Mouse (Mus musculus): ENCODE results near the gene Cdc14a. TPM values are rescaled to one million over a fixed set of nuclear protein-coding genes. Genes with fewer than 3 reads are reported as not detected.
A peak's percentile ranks its signal among the peaks of the same experiment; 100 is the strongest.

Gene Cdc14a
- polyA plus RNA-seq, 1 experiment from 2014 or later, result 13.1 TPM

DNA sequence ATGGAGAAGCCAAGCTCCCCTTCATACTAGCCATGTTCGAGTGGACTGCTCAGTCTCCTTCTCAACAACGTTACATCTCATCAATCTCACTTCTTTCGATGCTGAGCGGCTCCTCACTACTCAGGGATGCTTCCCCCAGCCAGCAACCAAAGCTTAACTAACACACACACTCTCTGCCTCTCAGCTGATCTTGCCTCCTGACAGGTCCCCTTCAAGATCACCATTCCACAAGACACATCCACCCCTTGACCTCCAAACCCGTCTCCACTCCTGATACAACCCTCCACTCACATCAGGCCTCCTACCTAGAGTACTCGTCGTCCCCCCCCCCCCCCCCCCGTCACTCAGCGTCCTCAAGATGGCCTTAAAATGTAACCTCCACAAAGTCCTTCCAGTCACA lies 18.3 kb downstream of the Cdc14a start:
- Histone ChIP-seq H3K36me3 (peaks cover 29% of the 10 kb centered on the region), H3K27me3 (ENCODE audit: low read depth, poor library complexity, severe bottlenecking) (no peaks in the 10 kb centered on the region), H3K4me3 (no peak overlapping the region), H3K27ac (no peak overlapping the region), H3K9me3 (replicated peaks) (no peaks in the 10 kb centered on the region), H3K4me1 (peaks cover 21% of the 10 kb centered on the region)
- WGBS, result 77% methylated on average over 9 of the region's 9 CpGs
- no peak for DNase-seq (ENCODE audit: low spot score)

DNA sequence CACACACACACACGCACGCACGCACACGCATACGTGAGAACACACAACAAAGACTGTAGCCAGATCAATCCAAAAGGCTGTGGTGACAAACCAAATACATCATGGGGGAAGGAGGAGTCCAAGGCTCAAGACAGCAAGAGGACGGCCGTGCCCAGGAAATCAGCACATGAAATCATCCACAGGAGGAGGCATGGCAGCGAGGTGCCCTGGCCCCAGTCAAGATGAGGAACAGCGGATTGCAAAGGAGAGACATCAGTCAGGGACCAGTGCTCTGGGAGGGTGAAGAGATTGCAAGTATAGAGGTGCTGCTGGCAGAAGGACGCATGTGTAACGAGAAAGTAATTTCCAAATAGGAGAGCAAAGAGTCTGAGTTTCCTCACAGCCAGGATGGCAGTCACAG lies 22.4 kb downstream of the Cdc14a start:
- 85% methylated on average over 11 of the region's 11 CpGs for WGBS
- no peaks in the 10 kb centered on the region for H3K27me3 ChIP-seq (ENCODE audit: low read depth, poor library complexity, severe bottlenecking)
- DNase-seq (ENCODE audit: low spot score), result no peak

DNA sequence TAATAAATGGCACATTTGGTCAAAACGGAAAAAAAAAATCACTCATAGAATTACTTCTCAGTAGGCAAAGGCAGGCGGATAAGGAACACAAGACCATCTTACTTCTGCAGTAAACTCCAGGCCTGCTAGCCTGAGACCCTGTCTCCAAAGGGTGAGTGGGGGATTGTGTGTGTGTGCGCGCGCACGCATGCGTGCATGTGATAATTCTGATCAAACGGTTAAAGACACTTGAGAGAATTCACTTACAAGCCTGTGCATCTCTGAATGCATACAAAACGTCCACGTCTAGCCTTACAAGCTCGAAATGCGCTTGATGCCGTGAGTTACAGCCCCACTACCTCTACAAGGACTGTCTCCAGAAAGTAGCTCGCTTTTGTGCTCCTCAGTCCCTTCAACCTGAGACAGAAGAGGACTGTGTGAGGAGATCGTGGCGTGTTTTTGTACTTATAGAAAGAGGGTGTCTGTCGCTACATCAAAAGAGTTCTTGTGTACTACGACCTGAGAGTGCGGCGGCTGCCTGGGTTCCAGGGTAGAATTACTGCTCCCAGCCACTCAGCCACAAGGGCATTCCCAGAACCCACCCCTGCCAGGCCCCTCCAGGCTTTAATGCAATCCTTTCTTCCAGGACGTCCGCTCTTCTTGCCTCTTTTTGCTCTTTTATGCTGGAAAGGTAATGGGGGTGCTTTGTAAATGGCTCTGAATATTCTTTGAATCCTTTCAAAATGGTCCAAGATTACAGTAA lies 24.3 kb downstream of the Cdc14a start:
- H3K27ac ChIP-seq, result peak overlapping the region; percentile 9; the same call in 1 of the 2 replicates
- peaks cover 34% of the 10 kb centered on the region for H3K4me1 ChIP-seq
- no peaks in the 10 kb centered on the region for H3K9me3 ChIP-seq (replicated peaks)
- DNase-seq (ENCODE audit: low spot score), result no peak
- H3K4me3 ChIP-seq, result no peak overlapping the region
- no peaks in the 10 kb centered on the region for H3K27me3 ChIP-seq (ENCODE audit: low read depth, poor library complexity, severe bottlenecking)
- WGBS, result 66% methylated on average over 22 of the region's 22 CpGs
- H3K36me3 ChIP-seq, result peaks cover 14% of the 10 kb centered on the region; the same call in 1 of the 2 replicates

More for the DNA sequence above, 22.4 kb downstream of the Cdc14a start:
- Histone ChIP-seq H3K9me3 (replicated peaks) (no peaks in the 10 kb centered on the region), H3K27ac (no peak overlapping the region), H3K4me3 (no peak overlapping the region), H3K36me3 (peaks cover 17% of the 10 kb centered on the region; the same call in 1 of the 2 replicates), H3K4me1 (peaks cover 24% of the 10 kb centered on the region)

DNA sequence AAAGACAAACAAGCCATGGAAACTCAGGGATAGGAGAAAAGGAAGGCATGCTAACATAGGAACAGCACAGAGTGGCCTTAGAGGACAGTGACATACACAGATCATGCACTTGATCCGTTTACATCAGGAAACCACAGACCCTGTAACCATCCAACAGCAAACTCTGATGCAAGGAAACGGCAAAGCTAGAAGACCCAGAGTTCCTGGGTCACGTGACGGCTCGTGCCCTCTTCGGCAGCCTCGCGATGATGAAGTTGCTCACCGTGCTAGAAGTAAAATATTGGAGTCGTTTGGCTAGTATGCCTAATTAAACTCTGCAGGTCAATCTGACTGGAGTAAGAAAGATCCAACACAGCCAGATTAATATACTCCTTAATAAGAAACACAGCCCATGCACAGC lies 25.3 kb downstream of the Cdc14a start:
- Histone ChIP-seq H3K36me3 (peaks cover 9% of the 10 kb centered on the region; the same call in 1 of the 2 replicates), H3K27me3 (ENCODE audit: low read depth, poor library complexity, severe bottlenecking) (no peaks in the 10 kb centered on the region), H3K27ac (no peak overlapping the region), H3K9me3 (replicated peaks) (no peaks in the 10 kb centered on the region), H3K4me3 (no peak overlapping the region), H3K4me1 (peaks cover 35% of the 10 kb centered on the region)
- DNase-seq (ENCODE audit: low spot score), result no peak
- WGBS, result 81% methylated on average over 10 of the region's 10 CpGs

DNA sequence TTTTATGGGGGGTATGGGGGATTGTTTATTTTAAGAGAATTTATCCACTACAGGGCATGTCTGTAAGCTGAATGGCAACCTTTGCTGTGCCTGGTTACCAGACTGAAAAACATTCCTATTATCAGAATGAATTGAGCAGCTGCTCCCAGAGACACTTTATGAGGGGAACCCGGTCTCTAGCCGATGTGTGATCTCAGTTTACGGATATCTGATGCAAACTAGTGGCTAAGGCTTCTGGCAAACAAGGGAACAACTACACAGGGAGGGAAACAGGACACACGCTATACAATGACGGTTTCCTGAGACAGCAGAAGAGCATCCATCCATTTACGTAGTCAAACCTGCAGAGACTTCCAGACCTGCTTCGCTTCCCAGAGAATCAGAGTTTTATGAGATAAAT lies 25.9 kb downstream of the Cdc14a start:
- H3K4me1 ChIP-seq, result peaks cover 35% of the 10 kb centered on the region

DNA sequence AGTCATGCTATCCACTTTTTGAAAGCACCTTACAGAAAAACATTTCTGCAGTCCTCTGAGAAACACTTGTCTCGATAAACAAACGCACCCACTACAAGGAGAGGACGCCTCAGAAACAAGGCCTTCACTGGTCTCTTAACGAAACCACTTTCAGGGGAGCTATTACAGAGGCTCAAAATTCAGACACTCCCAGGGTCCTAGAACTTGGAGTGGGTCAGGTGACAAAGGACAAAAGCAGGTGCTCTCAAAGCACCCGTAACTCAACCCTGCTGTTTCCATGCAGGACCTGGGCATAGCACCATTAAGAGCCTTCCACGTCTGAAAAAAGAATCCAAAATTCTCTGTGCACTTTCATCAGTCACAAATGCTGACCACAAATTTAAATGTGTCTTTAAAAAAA lies 26.5 kb downstream of the Cdc14a start:
- 89% methylated on average over 6 of the region's 6 CpGs for WGBS
- DNase-seq (ENCODE audit: low spot score), result no peak
- peaks cover 35% of the 10 kb centered on the region for H3K4me1 ChIP-seq

More for the DNA sequence above, 25.9 kb downstream of the Cdc14a start:
- 79% methylated on average over 7 of the region's 7 CpGs for WGBS
- no peak for DNase-seq (ENCODE audit: low spot score)
- H3K36me3 ChIP-seq, result peaks cover 9% of the 10 kb centered on the region; the same call in 1 of the 2 replicates
- H3K27ac ChIP-seq, result no peak overlapping the region
- H3K27me3 ChIP-seq (ENCODE audit: low read depth, poor library complexity, severe bottlenecking), result no peaks in the 10 kb centered on the region
- no peak overlapping the region for H3K4me3 ChIP-seq
- H3K9me3 ChIP-seq (replicated peaks), result no peaks in the 10 kb centered on the region

DNA sequence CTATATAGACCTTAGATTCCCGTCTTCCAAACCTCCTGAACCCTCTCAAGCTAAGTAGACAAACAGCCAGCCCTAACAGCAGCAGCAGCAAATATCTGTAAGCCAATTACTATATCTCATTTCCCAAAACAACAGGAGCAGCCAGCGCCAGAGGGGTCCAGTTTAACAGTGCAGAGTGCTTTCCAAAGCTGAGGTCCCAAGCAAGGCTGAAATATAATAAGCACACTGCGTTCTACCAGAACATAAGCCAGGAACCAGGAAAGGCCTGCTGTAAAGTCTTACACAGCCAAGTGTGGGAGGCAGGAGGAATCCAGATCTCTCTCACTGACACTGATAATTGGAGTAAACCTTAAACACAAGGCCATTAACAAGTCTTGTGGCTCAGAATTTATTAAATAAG lies 27.3 kb downstream of the Cdc14a start:
- no peak for DNase-seq (ENCODE audit: low spot score)
- Histone ChIP-seq H3K4me3 (no peak overlapping the region), H3K9me3 (replicated peaks) (no peaks in the 10 kb centered on the region), H3K4me1 (peaks cover 38% of the 10 kb centered on the region), H3K27ac (no peak overlapping the region), H3K36me3 (peaks cover 19% of the 10 kb centered on the region), H3K27me3 (ENCODE audit: low read depth, poor library complexity, severe bottlenecking) (no peaks in the 10 kb centered on the region)
- WGBS, result 87% methylated on average over 3 of the region's 3 CpGs

More for the DNA sequence above, 26.5 kb downstream of the Cdc14a start:
- Histone ChIP-seq H3K4me3 (no peak overlapping the region), H3K27me3 (ENCODE audit: low read depth, poor library complexity, severe bottlenecking) (no peaks in the 10 kb centered on the region), H3K36me3 (peaks cover 12% of the 10 kb centered on the region), H3K9me3 (replicated peaks) (no peaks in the 10 kb centered on the region), H3K27ac (no peak overlapping the region)

DNA sequence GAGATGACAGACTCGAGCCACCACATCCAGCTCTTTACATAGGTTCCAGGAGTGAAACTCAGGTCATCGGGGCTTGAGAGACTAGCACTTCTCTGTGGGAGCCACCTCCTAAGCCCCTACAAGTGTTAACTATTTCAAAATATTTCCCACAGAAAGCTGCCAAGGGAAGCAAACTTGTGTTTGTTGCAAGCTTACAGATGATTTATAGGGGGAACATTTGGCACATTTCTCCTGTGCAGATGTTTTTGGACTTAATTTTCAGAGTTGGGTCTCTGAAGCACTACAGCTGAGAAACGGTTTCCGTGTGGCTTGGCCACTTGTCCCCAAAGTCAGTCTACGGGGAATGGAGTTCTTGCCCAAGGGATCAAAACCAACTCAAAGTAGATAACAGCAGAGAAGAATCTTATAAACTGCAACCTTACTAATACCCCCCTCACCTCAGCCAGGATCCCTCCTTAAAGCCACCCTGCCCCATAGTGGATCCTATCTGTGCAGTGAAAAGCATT lies 28.9 kb downstream of the Cdc14a start:
- Histone ChIP-seq H3K27ac (no peak overlapping the region), H3K9me3 (replicated peaks) (no peaks in the 10 kb centered on the region), H3K4me3 (no peak overlapping the region), H3K36me3 (peaks cover 24% of the 10 kb centered on the region), H3K27me3 (ENCODE audit: low read depth, poor library complexity, severe bottlenecking) (no peaks in the 10 kb centered on the region), H3K4me1 (peaks cover 37% of the 10 kb centered on the region)
- WGBS, result 85% methylated on average over 5 of the region's 5 CpGs
- DNase-seq (ENCODE audit: low spot score), result no peak

DNA sequence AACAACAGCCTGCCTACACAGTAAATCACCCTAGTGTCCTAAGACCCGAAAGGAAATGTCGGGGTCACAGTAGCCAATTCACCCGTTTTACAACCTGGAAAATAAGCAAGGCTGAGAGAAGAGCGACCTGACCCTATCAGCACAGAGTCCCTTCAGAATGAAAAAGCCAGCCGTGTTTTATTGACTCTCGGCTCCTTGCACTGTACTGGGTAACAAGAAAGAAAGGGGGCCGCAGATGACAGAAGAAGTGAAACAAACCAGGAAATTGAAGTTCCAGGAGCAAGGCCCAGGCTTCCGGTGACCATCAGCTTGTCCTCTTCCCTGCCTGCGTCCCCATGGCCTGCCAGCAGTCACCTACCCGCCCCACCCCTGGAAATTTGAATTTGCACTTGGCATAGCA lies 32.4 kb downstream of the Cdc14a start:
- DNase-seq (ENCODE audit: low spot score), result no peak
- no peaks in the 10 kb centered on the region for H3K27me3 ChIP-seq (ENCODE audit: low read depth, poor library complexity, severe bottlenecking)
- WGBS, result 38% methylated on average over 10 of the region's 10 CpGs
- 0 out of 2 replicates have a peak overlapping the region, but pooled peaks have one; percentile 19 for H3K27ac ChIP-seq
- peaks cover 28% of the 10 kb centered on the region for H3K4me1 ChIP-seq
- no peak overlapping the region for H3K4me3 ChIP-seq
- H3K9me3 ChIP-seq (replicated peaks), result no peaks in the 10 kb centered on the region
- peaks cover 35% of the 10 kb centered on the region for H3K36me3 ChIP-seq

DNA sequence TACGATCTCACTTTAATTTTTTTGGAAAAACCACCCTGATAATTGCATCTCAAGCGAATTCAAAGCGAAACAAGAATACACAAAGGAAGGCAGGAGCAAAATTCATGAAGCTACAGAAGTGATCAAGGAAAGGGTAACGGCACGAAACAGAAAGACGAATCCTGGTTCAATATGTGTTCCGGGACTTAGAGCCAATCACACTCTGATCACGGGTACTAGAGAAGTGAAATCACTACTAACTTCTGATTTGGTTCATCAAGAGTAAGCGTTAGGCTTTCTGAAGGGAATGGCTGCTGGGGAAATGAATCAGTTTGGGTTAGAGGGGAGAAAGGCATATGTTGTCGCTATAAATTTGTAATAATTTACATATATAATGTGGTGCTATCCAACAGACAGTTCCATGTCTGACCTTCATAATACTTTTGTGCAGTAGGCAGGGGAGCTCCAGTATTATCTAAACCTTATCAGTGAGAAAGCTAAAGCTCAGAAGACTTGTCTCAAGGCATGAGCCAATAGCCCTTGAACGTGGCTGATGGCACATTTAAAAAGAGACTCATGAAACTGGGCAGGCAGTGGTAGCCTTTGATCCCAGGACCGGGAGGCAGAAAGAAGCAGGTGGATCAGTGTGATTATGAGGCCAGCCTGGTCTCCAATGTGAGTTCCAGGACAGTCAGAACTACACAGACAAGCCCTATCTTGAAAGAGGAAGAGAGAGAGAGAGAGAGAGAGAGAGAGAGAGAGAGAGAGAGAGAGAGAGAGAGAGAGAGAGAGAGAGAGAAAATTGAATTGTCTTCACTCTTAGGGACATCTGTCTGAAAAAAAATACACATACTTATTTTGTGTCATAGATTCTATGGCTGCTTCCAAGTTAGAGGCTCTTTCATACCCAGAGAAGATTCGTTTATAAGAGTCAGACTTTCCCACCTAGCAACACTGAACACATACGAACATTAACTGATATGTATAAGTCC lies 34.0 kb downstream of the Cdc14a start:
- 89% methylated on average over 14 of the region's 14 CpGs for WGBS
- H3K27ac ChIP-seq, result no peak overlapping the region
- peaks cover 37% of the 10 kb centered on the region for H3K36me3 ChIP-seq

DNA sequence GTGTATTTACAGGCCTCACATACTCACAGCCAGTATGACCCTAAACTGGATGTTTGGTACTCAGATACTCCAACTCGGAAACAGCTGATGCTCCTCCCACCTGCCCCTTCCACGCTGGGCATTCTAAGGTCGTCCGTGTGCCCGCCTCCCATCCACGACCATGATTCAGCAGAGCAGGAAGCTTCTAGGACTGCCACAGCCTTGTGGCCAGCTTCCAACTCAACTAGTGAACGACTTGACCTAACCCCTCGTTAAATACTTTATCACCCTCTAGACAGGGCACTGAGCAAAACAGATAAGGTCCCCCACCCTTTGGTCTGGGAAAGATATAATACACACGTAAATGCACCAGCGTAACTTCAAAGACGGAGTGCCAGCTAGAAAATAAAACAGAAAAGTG lies 35.0 kb downstream of the Cdc14a start:
- H3K27me3 ChIP-seq (ENCODE audit: low read depth, poor library complexity, severe bottlenecking), result no peaks in the 10 kb centered on the region
- 55% methylated on average over 11 of the region's 11 CpGs for WGBS
- peaks cover 39% of the 10 kb centered on the region for H3K36me3 ChIP-seq
- no peak overlapping the region for H3K27ac ChIP-seq
- peaks cover 17% of the 10 kb centered on the region for H3K4me1 ChIP-seq
- no peaks in the 10 kb centered on the region for H3K9me3 ChIP-seq (replicated peaks)
- no peak overlapping the region for H3K4me3 ChIP-seq
- no peak for DNase-seq (ENCODE audit: low spot score)

More for the DNA sequence above, 34.0 kb downstream of the Cdc14a start:
- H3K9me3 ChIP-seq (replicated peaks), result no peaks in the 10 kb centered on the region
- H3K4me3 ChIP-seq, result no peak overlapping the region
- H3K4me1 ChIP-seq, result peaks cover 20% of the 10 kb centered on the region
- no peak for DNase-seq (ENCODE audit: low spot score)
- no peaks in the 10 kb centered on the region for H3K27me3 ChIP-seq (ENCODE audit: low read depth, poor library complexity, severe bottlenecking)

DNA sequence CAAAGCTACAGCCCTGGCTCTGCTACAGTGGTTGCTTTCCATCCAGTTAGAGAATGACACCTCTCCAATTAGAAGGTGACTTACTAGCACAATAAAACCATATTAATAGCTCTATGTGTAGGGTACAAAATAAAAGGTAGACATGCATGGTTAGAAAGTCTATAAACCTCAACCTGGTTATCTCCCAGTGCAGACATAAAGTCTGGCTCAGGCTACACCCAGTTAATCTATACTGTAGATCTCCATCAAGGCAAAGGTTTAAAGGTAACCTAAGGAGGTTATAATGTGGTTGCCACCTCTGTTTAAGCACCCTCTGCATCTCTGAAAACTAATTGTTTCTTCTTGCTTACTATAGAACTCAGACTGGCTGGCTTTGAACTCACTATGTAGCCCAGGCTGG lies 36.9 kb downstream of the Cdc14a start:
- H3K36me3 ChIP-seq, result peaks cover 35% of the 10 kb centered on the region
- H3K4me3 ChIP-seq, result no peak overlapping the region
- H3K4me1 ChIP-seq, result peaks cover 17% of the 10 kb centered on the region
- no peak for DNase-seq (ENCODE audit: low spot score)
- no peak overlapping the region for H3K27ac ChIP-seq
- no peaks in the 10 kb centered on the region for H3K9me3 ChIP-seq (replicated peaks)
- no peaks in the 10 kb centered on the region for H3K27me3 ChIP-seq (ENCODE audit: low read depth, poor library complexity, severe bottlenecking)

DNA sequence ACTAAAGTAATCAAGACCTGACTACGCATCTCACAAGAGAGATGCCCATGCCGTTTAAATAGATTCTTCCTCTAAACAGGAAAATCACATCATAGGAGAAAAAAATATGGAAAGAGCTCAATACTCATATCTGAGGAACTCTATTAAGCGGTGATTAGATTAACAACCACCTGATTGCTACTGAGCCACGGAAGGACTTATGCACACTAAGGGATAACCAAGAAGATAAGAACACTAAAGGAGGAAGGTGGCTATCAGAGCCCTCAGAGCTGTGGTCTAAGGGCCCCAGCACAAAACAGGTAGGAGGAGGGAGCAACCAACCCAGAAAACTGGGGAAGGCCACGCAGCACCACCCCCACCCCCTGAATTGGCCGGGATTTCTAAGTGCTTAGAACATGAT lies 37.5 kb downstream of the Cdc14a start:
- WGBS, result 88% methylated on average over 6 of the region's 6 CpGs
- H3K4me1 ChIP-seq, result peaks cover 12% of the 10 kb centered on the region
- H3K36me3 ChIP-seq, result peaks cover 30% of the 10 kb centered on the region
- no peak overlapping the region for H3K27ac ChIP-seq
- H3K27me3 ChIP-seq (ENCODE audit: low read depth, poor library complexity, severe bottlenecking), result no peaks in the 10 kb centered on the region
- H3K9me3 ChIP-seq (replicated peaks), result no peaks in the 10 kb centered on the region
- no peak overlapping the region for H3K4me3 ChIP-seq
- no peak for DNase-seq (ENCODE audit: low spot score)

Measured in limb, embryonic 10.5 days (tissue).